Mouse (Mus musculus) kidney, adult 2 months (tissue): ENCODE results near the gene Mmp10. TPM values are rescaled to one million over a fixed set of nuclear protein-coding genes. Genes with fewer than 3 reads are reported as not detected.

Experiments
- DNase-seq: peaks from one replicate; pipeline ENCODE4 v3.0.0; 2021
- H3K27ac ChIP-seq: fragments of 200-500 bp; 2 replicates; pipeline ENCODE4 v1.5.1; 2012; ENCODE audit warnings: low read depth, low read length, control low read depth, inconsistent platforms; ENCODE audit not compliant: insufficient read depth
- H3K27me3 ChIP-seq: fragments of 200-500 bp; replicated peaks from 2 replicates; pipeline ENCODE4 v1.6.1; 2012; ENCODE audit warnings: mild to moderate bottlenecking, moderate library complexity, low read length, inconsistent platforms; ENCODE audit not compliant: control insufficient read depth, insufficient read depth
- H3K36me3 ChIP-seq: fragments of 200-500 bp; 2 replicates; pipeline ENCODE4 v1.6.1; 2012; ENCODE audit warnings: mild to moderate bottlenecking, moderate library complexity, low read length, inconsistent platforms; ENCODE audit not compliant: control insufficient read depth, insufficient read depth
- H3K4me1 ChIP-seq: fragments of 200-500 bp; 2 replicates; pipeline ENCODE4 v1.6.1; 2011; ENCODE audit warnings: low read length; ENCODE audit not compliant: control insufficient read depth, insufficient read depth
- H3K4me3 ChIP-seq: fragments of 200-500 bp; 2 replicates; pipeline ENCODE4 v1.5.1; 2011; ENCODE audit warnings: mild to moderate bottlenecking, low read depth, low read length, control low read depth; ENCODE audit not compliant: insufficient read depth
- CTCF ChIP-seq: fragments of 200-500 bp; conservative IDR thresholded peaks from 2 replicates; pipeline ENCODE4 v1.5.1; 2011; ENCODE audit warnings: low read depth, mild to moderate bottlenecking, control low read depth, low read length, moderate library complexity, mixed read lengths; ENCODE audit not compliant: insufficient read depth, insufficient read length
- POLR2A ChIP-seq: fragments of 200-500 bp; IDR thresholded peaks from one replicate; pipeline ENCODE4 v1.6.1; 2011; ENCODE audit warnings: low read depth, low read length, control low read depth
- WGBS: fragments of 180-500 bp; shearing (Covaris S2); methylation state at CpG from one replicate; pipeline ENCODE4 v1.1.7; 2018; 5-methylcytosine and 5-hydroxymethylcytosine counted together
- polyA plus RNA-seq: library from polyadenylated mRNA; depleted of rRNA; stranded (reverse); fragments of >200 nt; gene quantifications from 2 replicates; pipeline ENCODE4 v1.2.3, GENCODE M21; 2012; rRNA removed

Mmp10 gene
- polyA plus RNA-seq, 1 experiment: not detected

DNA sequence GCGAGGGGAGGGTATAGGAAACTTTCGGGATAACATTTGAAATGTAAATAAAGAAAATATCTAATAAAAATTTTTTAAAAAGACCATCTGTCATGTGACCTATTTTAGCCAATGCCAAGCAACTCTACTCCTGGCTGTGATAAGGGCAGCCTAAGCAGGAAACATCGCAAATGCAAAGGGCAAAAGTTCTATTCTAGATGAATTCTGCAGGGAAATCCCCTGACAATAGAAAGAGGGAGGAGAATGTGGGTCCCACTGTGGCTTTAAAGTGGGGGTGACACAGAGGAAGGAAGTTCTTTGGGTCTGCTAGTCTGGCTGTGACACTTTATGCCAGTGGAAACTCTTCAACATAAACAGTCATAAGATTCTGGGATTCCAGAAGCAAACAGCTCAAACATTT lies 51.4 kb downstream of the Mmp10 start:
- H3K4me3 ChIP-seq: no peak overlapping the region
- H3K36me3 ChIP-seq: no peaks in the 10 kb centered on the region
- H3K4me1 ChIP-seq: no peaks in the 10 kb centered on the region
- 69% methylated on average over 3 of the region's 3 CpGs for WGBS
- no peak overlapping the region for H3K27ac ChIP-seq
- TF ChIP-seq POLR2A (no peak), CTCF (no peak)
- no peaks in the 10 kb centered on the region for H3K27me3 ChIP-seq
- DNase-seq: no peak

DNA sequence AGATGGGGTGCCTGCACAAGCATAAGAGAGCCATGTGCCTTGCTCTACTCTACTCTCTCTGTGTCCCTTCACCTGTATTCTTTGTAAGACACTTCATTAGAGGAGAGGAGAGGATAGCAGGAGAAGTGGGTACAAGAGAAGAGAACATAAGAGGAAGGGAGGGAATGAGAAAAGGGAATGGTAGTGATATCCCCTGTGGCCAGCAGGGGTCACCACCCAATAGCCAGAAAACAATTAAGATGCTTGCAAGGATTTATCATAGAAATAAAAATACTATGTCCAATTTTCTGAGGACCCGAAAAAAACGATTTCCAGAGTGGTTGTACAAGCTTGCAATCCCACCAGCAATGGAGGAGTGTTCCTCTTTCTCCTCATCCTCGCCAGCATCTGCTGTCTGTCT lies 52.2 kb downstream of the Mmp10 start:
- 34% methylated on average over 3 of the region's 3 CpGs for WGBS
- Histone ChIP-seq H3K4me3 (no peak overlapping the region), H3K27ac (no peak overlapping the region), H3K36me3 (no peaks in the 10 kb centered on the region), H3K27me3 (no peaks in the 10 kb centered on the region), H3K4me1 (no peaks in the 10 kb centered on the region)
- peak; percentile 33 for DNase-seq
- no peak for TF ChIP-seq POLR2A
- peak; percentile 28; the same call in 1 of the 2 replicates for TF ChIP-seq CTCF

DNA sequence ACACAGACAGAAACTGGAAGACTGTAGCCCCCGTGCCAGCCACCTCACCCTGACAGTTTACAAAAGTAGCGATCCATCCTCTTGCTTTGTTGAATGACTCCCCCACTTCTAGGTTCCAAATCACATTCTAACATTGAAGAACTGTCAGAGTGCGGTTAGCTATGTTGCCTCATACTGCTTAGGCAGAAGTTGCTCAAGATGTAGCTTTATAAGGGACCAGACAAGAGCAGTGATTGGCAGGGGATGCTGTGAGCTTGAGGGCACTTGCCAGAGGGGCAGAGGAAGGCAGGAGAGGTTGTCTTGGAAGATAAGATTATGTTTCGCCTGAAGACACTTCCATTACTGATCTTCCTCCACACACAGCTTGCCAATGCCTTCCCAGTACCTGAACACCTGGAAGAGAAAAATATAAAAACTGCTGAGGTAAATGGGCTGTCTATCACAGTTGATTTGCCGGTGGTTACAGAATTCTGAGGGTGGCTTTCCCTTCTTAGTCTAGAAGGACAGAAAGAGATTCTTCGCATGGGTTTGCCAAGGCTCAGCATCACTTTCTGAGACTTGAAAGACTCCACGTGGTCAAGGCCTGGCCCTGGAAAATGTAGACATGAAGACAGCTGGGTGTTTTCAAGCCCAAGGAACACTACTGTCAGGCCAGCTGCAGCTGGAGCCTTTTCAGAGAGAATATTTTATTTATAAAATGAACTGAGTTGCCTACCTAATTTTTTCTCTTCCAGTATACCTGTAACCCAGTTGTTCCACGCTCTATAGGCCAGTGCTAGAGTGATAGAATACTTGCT lies 56.3 kb downstream of the Mmp10 start, which contains the start of gene Mmp8:
Gene Mmp8, plus strand, starts transcription at position 236 of the 797 bp plus-strand sequence.
- WGBS: 63% methylated on average over 8 of the region's 8 CpGs
- H3K27me3 ChIP-seq: no peaks in the 10 kb centered on the region
- H3K36me3 ChIP-seq: no peaks in the 10 kb centered on the region
- no peak within 1 kb of the TSS for H3K27ac ChIP-seq
- TF ChIP-seq POLR2A (no peak), CTCF (no peak)
- H3K4me1 ChIP-seq: no peaks in the 10 kb centered on the region
- H3K4me3 ChIP-seq: no peak within 1 kb of the TSS
- DNase-seq: no peak

Other genes with a start within 250 kb of the Mmp10 start
- gene Mmp13, start 229.8 kb upstream of the Mmp10 start, polyA plus RNA-seq: 1.2 and 1.7 TPM in 2 replicates
- 1.0 and 1.4 TPM in 2 replicates for gene Mmp12, start 158.0 kb upstream of the Mmp10 start, polyA plus RNA-seq
- not detected in 2 replicates for gene Mmp1b, start 114.3 kb upstream of the Mmp10 start, polyA plus RNA-seq
- gene Mmp3, start 56.5 kb upstream of the Mmp10 start, polyA plus RNA-seq: 0.56 and 0.84 TPM in 2 replicates
- 0.03 TPM in 1 of 2 replicates, not detected in the other for gene Mmp8, start 56.1 kb downstream of the Mmp10 start, polyA plus RNA-seq
- not detected in 2 replicates for gene Mmp27, start 69.0 kb downstream of the Mmp10 start, polyA plus RNA-seq
- not detected in 2 replicates for gene Mmp20, start 125.9 kb downstream of the Mmp10 start, polyA plus RNA-seq
- not detected in 2 replicates for gene Mmp7, start 189.7 kb downstream of the Mmp10 start, polyA plus RNA-seq